Mouse (Mus musculus) forebrain, embryonic 16.5 days (tissue): ENCODE results near the gene Hid1. TPM values are rescaled to one million over a fixed set of nuclear protein-coding genes. Genes with fewer than 3 reads are reported as not detected.

Experiments used
- ATAC-seq: fragments of 200-750 bp; cut with Nextera tagmentation; 2 replicates; pipeline ENCODE4 v1.8.0; 2017; ENCODE audit warnings: mild to moderate bottlenecking, moderate library complexity
- H3K27ac ChIP-seq: fragments of 300-500 bp; sonication (generic); 2 replicates; pipeline ENCODE4 v1.5.1; 2014; ENCODE audit warnings: low read length, control low read depth
- H3K27me3 ChIP-seq: fragments of 300-500 bp; sonication (generic); replicated peaks from 2 replicates; pipeline ENCODE4 v1.6.1; 2014; ENCODE audit warnings: low read length; ENCODE audit not compliant: control insufficient read depth, insufficient read depth
- H3K36me3 ChIP-seq: fragments of 300-500 bp; sonication (generic); 2 replicates; pipeline ENCODE4 v1.6.1; 2014; ENCODE audit not compliant: control insufficient read depth, insufficient read depth
- H3K4me1 ChIP-seq: fragments of 300-500 bp; sonication (generic); replicated peaks from 2 replicates; pipeline ENCODE4 v1.6.1; 2014; ENCODE audit warnings: low read length; ENCODE audit not compliant: control insufficient read depth, insufficient read depth
- H3K4me2 ChIP-seq: fragments of 300-500 bp; sonication (generic); 2 replicates; pipeline ENCODE4 v1.6.1; 2014; ENCODE audit warnings: mild to moderate bottlenecking, low read length, control low read depth
- H3K4me3 ChIP-seq: fragments of 300-500 bp; sonication (generic); replicated peaks from 2 replicates; pipeline ENCODE4 v1.5.1; 2014; ENCODE audit warnings: mild to moderate bottlenecking, low read length, control low read depth
- H3K9ac ChIP-seq: fragments of 300-500 bp; sonication (generic); replicated peaks from 2 replicates; pipeline ENCODE4 v1.6.1; 2014; ENCODE audit warnings: low read depth, low read length, control low read depth
- H3K9me3 ChIP-seq: fragments of 300-500 bp; sonication (generic); 2 replicates; pipeline ENCODE4 v1.6.1; 2016; ENCODE audit warnings: low read length; ENCODE audit not compliant: control insufficient read depth
- WGBS: fragments of 180-500 bp; shearing (Covaris S2); extraction: QIAGEN DNeasy Blood & Tissue Kit; methylation state at CpG from one replicate; pipeline ENCODE4 v1.1.7; 2014; 5-methylcytosine and 5-hydroxymethylcytosine counted together
- polyA plus RNA-seq: library from polyadenylated mRNA; unstranded; fragments of >200 nt; fragmentation: Nextera tagmentation; extraction: Ambion mirVana; gene quantifications from 2 replicates; pipeline ENCODE4 v1.2.1, GENCODE M21; 2015

Gene Hid1
- polyA plus RNA-seq, 1 experiment from 2014 or later, result 58.2 TPM

DNA sequence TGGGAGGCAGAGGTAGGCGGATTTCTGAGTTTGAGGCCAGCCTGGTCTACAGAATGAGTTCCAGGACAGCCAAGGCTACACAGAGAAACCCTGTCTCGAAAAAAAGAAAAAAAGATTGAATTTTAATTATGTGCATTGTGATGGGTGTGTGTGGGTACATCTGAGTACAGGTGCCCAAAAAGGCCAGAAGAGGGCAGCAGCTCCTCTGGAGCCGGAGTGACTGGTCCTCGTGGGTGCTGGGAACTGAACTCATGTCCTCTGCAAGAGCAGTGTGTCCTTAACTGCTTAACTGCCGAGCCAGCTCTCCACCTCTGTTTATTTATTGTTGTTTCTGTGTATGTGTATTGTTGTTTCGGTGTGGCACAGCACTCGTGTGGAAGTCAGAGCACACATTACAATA is 10.3 kb upstream of the Hid1 start:
- Histone ChIP-seq H3K27me3 (no peaks in the 10 kb centered on the region), H3K4me3 (no peak overlapping the region), H3K4me2 (no peak overlapping the region), H3K36me3 (no peaks in the 10 kb centered on the region), H3K27ac (no peak overlapping the region), H3K9ac (no peak overlapping the region), H3K9me3 (no peaks in the 10 kb centered on the region), H3K4me1 (peaks cover 22% of the 10 kb centered on the region)
- ATAC-seq, result no peak
- 85% methylated on average over 7 of the region's 7 CpGs for WGBS

DNA sequence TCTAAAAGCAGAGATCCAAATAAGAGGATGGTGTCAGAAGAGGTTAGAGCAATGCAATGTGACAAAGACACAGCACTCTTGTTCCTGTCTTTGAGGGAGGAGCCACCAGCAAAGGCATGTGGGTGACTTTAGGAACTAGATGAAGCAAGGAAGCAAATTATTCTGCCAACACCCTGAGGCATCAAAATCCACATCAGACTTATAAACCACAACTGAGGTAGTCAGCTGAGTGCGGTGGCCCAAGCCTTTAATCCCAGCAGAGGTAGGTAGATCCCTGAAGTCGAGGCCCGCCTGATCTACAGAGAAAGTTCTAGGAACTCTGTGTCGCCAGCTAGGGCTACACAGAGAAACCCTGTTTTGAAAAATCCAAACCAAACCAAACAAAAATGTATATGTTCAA is 9.7 kb upstream of the Hid1 start:
- H3K4me2 ChIP-seq, result no peak overlapping the region
- no peaks in the 10 kb centered on the region for H3K9me3 ChIP-seq
- H3K27ac ChIP-seq, result no peak overlapping the region
- no peak overlapping the region for H3K9ac ChIP-seq
- no peak overlapping the region for H3K4me3 ChIP-seq
- 94% methylated on average over 4 of the region's 4 CpGs for WGBS
- no peaks in the 10 kb centered on the region for H3K27me3 ChIP-seq
- H3K36me3 ChIP-seq, result no peaks in the 10 kb centered on the region
- H3K4me1 ChIP-seq, result peaks cover 20% of the 10 kb centered on the region
- ATAC-seq, result no peak

DNA sequence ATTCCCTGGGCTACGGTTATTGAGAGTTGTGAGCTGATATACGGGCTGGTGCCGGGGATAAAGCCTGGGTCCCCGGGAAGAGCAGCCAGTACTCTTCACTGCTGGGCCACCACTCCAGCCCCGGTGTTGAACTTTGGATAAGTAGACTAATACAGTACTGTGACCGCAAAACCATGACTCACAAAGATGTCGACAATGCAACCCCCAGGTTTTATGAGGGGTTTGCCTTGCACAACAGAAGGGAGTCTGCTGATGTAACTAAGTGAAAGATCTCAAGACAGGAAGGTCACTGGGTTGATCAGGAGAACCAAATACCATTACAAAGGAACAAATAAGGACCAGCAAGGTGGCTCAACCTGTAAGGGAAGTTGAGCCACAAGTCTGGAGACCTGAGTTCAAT is 9.2 kb upstream of the Hid1 start:
- Histone ChIP-seq H3K27me3 (no peaks in the 10 kb centered on the region), H3K36me3 (no peaks in the 10 kb centered on the region), H3K27ac (no peak overlapping the region), H3K9me3 (no peaks in the 10 kb centered on the region), H3K4me1 (peaks cover 20% of the 10 kb centered on the region), H3K9ac (no peak overlapping the region), H3K4me2 (no peak overlapping the region), H3K4me3 (no peak overlapping the region)
- WGBS, result 71% methylated on average over 7 of the region's 7 CpGs
- ATAC-seq, result no peak

DNA sequence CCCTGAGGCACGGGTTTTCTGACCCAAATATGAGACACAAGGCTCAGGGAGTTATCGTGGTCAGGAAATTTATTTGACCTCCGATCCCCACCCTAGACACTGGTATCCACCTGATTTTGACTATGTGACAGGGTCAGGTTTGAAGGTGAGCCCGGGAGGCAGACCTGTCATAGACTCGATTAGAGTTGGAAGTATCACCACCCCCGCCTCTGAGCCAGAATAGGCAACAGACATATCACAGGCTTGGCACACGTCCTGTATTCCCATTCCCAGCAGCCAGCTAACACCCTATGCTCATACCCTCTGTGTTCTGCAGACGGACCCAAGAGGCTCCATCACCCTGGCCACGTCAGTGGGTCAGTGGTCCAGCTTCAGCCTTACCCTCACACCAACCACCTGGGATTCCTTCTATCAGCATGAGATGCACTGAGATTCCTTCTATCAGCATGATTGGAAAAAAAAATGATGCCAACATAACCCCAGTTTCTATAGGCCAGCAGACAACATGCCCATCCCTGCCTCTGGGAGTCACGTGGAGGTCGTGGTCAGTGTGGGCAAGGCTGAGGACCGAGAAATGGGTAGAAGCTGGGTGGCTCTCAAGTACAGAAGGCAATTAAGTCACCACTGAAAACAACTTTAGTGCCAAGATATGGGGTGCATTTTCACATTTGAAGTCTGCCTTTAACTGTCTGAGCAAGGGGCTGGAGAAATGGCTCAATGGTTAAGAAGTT is 7.3 kb upstream of the Hid1 start:
- Histone ChIP-seq H3K36me3 (no peaks in the 10 kb centered on the region), H3K27me3 (no peaks in the 10 kb centered on the region), H3K9me3 (no peaks in the 10 kb centered on the region), H3K4me1 (peaks cover 16% of the 10 kb centered on the region), H3K4me2 (peak overlapping the region; percentile 81), H3K27ac (no peak overlapping the region), H3K9ac (peak overlapping the region; percentile 74; the same call in 1 of the 2 replicates), H3K4me3 (peak overlapping the region; percentile 54)
- no peak for ATAC-seq
- WGBS, result 59% methylated on average over 12 of the region's 12 CpGs

DNA sequence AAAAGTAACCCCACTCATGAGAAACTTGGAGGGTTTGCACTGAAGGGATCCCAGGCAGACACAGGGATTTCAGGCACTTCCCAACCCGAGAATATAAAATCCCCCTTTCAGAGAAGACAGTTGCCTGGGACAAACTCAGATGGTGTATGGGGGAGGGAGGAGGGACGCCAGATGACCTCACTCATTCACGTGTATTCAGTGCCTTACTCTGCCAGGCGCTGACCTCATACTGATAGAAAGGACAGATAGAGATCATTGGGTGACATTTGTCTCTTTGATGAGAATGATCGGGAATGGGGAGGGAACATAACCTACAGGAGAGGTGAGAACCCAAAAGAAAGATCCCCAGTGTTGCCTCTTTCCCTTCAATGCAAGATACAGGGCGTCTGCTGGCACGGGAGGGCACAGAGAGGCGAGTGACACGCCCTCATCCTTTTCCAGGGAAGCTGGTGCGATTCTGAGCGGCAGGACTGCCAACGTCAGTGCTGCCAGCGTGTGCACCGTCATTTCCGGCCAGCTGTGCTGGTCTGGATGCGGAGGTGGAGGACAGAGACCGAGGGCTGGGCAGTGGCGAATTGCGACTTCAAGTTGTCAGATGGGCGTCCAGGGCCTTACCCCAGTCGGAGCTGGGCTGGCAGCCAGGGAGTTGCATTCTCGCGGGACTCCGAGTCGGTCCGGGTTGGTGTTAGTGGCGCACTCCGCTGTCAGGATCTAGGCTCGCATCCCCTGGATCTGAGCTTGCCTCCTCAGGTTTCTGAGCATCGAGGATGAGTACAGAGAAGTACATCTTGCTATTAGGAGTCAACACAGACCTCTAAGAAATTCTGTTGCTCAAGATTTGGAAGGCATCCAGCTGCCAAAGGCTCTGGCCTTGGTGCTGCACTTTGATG is 6.5 kb upstream of the Hid1 start:
- no peaks in the 10 kb centered on the region for H3K9me3 ChIP-seq
- no peaks in the 10 kb centered on the region for H3K27me3 ChIP-seq
- peak; percentile 72 for ATAC-seq
- peak overlapping the region; percentile 81 for H3K4me2 ChIP-seq
- H3K4me3 ChIP-seq, result peak overlapping the region; percentile 54
- H3K27ac ChIP-seq, result peak overlapping the region; percentile 71; the same call in 1 of the 2 replicates
- 1% methylated on average over 30 of the region's 30 CpGs for WGBS
- no peaks in the 10 kb centered on the region for H3K36me3 ChIP-seq
- H3K9ac ChIP-seq, result peak overlapping the region; percentile 74
- H3K4me1 ChIP-seq, result peaks cover 16% of the 10 kb centered on the region

DNA sequence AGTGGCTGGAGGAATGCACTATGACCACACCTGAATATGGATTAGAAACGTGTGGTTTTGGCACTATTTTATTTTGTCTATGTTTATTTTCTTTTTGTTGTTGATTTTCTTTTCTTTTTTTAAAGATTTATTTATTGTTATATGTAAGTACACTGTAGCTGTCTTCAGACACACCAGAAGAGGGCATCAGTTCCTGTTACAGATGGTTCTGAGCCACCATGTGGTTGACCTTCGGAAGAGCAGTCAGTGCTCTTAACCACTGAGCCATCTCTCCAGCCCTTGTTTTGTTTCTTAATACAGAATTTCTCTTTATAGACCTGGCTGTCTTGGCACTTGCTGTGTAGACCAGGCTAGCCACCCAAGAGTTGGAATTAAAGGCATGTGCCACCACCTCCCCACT is 5.2 kb upstream of the Hid1 start:
- ATAC-seq, result no peak
- Histone ChIP-seq H3K27me3 (no peaks in the 10 kb centered on the region), H3K36me3 (no peaks in the 10 kb centered on the region), H3K4me2 (no peak overlapping the region), H3K4me3 (no peak overlapping the region), H3K27ac (no peak overlapping the region), H3K4me1 (peaks cover 17% of the 10 kb centered on the region), H3K9me3 (no peaks in the 10 kb centered on the region), H3K9ac (no peak overlapping the region)
- WGBS, result 52% methylated on average over 2 of the region's 2 CpGs

DNA sequence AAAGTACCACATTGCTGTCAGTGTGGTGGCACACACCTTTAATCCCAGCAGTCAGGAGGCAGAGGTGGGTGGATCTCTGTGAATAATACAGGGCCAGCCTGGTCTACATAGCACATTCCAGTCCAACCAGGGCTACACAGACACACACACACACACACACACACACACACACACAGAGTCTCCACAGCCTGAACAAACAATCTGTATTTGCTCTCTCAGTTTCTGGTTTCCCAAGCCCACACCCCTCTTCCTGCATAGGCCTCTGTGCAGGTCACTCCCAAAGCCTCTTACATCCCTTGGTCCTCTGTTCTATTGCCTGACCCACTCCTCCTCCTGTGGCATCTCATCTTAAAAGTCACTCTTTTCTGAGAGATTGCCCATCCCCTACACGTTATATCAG is 4.5 kb upstream of the Hid1 start:
- 71% methylated on average over 1 of the region's 1 CpGs for WGBS
- no peak overlapping the region for H3K4me3 ChIP-seq
- H3K4me2 ChIP-seq, result no peak overlapping the region
- H3K4me1 ChIP-seq, result peaks cover 22% of the 10 kb centered on the region
- no peaks in the 10 kb centered on the region for H3K9me3 ChIP-seq
- no peak overlapping the region for H3K9ac ChIP-seq
- H3K27me3 ChIP-seq, result no peaks in the 10 kb centered on the region
- H3K27ac ChIP-seq, result no peak overlapping the region
- H3K36me3 ChIP-seq, result no peaks in the 10 kb centered on the region
- no peak for ATAC-seq

DNA sequence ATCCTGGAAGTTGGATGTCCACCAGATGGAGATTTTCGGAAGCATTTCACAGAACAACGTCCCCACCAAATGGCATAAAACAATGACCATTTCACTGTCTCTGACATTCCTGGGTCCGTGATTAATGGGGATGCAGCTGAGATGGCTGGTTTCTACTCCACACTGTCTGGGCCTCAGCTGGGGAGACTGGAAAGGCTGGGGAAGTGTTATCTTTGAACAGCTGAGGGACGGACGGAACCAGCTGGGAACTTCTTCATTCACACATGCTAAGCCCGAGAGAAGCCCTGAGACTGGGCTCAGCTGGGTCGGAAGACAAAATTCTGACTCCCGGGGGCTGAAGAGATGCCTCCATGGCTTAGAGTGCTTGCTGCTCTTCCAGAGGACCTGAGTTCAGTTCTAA is 3.8 kb upstream of the Hid1 start:
- Histone ChIP-seq H3K36me3 (no peaks in the 10 kb centered on the region), H3K4me3 (no peak overlapping the region), H3K9ac (no peak overlapping the region), H3K27ac (no peak overlapping the region), H3K4me2 (no peak overlapping the region), H3K27me3 (no peaks in the 10 kb centered on the region), H3K9me3 (no peaks in the 10 kb centered on the region), H3K4me1 (peaks cover 28% of the 10 kb centered on the region)
- ATAC-seq, result no peak
- 70% methylated on average over 8 of the region's 8 CpGs for WGBS

DNA sequence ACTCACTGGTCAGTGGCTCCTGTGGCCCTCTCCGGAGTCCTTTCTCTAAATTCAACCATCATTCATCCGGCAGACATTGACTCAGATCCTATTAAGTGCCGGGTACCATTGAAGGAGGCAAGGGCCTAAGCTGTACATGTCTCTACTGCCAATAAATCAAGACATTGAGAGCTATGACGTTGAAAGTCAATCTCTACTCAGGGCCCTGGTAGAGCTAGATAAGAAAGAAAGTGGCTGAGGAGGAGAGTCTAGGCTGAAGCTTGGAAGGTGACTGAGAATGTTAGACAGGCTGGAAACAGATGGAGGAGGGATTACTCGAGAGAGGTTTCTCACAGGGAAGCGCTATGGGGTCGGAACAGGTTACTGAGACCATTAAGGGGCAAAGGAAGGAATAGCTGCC is 2.8 kb upstream of the Hid1 start:
- 63% methylated on average over 7 of the region's 7 CpGs for WGBS

More for the DNA sequence above, 2.8 kb upstream of the Hid1 start:
- H3K4me1 ChIP-seq, result peaks cover 33% of the 10 kb centered on the region
- ATAC-seq, result no peak
- no peaks in the 10 kb centered on the region for H3K27me3 ChIP-seq
- no peak overlapping the region for H3K9ac ChIP-seq
- H3K4me3 ChIP-seq, result no peak overlapping the region
- no peaks in the 10 kb centered on the region for H3K9me3 ChIP-seq
- H3K36me3 ChIP-seq, result no peaks in the 10 kb centered on the region
- no peak overlapping the region for H3K4me2 ChIP-seq
- no peak overlapping the region for H3K27ac ChIP-seq
